Mouse (Mus musculus): ENCODE measurements around the gene Cks1b. TPM values are rescaled to one million over a fixed set of nuclear protein-coding genes. Genes with fewer than 3 reads are reported as not detected.
A peak's percentile ranks its signal among the peaks of the same experiment; 100 is the strongest.

The Cks1b gene
- polyA plus RNA-seq, 1 experiment from 2014 or later: 352 TPM

DNA sequence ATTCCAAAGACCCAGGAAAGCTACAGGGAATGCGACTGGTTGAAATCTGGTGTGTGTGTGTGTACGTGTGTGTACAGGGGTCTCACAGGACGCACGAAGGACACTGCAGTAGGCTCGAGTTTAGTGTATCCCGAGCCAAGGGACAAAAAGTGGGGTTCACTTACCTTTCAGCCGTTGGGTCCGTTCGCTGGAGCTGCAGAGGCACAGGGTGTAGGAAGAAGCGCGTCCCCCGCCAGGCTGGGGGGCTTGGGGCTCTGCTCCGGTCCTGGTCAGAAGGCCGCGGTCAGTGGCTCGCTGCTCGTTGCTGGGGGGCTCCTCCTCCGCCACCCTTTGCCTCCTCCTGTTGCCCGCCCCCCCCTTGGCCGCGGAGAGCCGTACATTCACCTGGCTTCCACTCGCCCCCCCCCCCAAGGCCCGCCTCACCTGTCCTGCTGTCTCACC lies 25.3 kb downstream of the Cks1b start:
- ATAC-seq: no peak
- H3K27me3 ChIP-seq: peaks cover 27% of the 10 kb centered on the region
- peak overlapping the region; percentile 66 for H3K9ac ChIP-seq

DNA sequence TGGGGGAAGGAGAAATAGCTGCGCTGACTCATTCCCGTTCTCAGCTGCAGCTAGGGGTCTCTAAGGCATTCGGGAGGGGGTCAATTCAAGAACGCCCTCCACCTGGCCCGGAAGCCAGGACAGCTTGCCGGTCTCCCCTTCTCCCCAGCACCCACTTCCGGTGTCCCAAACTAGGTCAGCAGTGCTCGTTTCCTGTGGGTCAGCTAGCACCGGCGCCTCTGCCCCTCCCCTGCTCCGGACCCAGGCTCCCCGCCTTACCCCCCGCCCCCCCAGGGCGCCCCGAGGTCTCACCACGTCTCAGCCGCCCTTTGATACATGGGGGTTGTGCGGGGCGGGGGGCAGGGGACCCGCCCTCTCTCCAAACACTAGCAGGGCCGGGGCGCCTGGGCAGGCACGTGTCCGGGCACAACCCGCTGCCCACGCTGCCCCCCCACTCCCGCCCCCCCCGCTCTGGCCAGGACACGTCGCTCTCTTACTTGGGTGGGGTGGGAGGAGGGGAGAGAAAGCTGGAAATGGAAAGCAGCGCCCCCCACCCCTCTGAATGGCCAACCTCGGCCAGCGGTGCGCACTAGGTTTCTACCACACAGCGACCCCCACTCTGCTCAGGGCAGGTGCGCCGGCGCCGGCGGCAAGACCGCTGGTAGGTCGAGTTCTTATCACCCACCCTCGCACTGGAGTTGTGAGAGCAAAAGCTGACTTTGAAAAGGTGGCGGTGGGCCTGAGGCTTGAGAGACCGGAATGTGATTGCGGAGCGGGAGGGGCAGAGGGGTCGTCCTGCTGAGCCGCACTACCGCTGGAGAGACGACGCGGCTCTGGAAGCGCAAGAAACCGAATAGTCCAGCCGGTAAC lies 26.3 kb downstream of the Cks1b start:
- Histone ChIP-seq H3K9me3 (replicated peaks) (no peaks in the 10 kb centered on the region), H3K27ac (no peak overlapping the region), H3K4me1 (peaks cover 71% of the 10 kb centered on the region), H3K36me3 (ENCODE audit: poor library complexity, severe bottlenecking) (no peaks in the 10 kb centered on the region), H3K4me2 (peak overlapping the region; percentile 96), H3K27me3 (peaks cover 27% of the 10 kb centered on the region), H3K9ac (peak overlapping the region; percentile 66), H3K4me3 (peak overlapping the region; percentile 48)
- under 1% methylated on average over 47 of the region's 56 CpGs for WGBS
- ATAC-seq: no peak

More for the DNA sequence above, 25.3 kb downstream of the Cks1b start:
- Histone ChIP-seq H3K4me1 (peaks cover 70% of the 10 kb centered on the region), H3K4me3 (peak overlapping the region; percentile 48), H3K36me3 (ENCODE audit: poor library complexity, severe bottlenecking) (no peaks in the 10 kb centered on the region), H3K27ac (no peak overlapping the region), H3K9me3 (replicated peaks) (no peaks in the 10 kb centered on the region), H3K4me2 (peak overlapping the region; percentile 96)
- WGBS: under 1% methylated on average over 16 of the region's 24 CpGs

DNA sequence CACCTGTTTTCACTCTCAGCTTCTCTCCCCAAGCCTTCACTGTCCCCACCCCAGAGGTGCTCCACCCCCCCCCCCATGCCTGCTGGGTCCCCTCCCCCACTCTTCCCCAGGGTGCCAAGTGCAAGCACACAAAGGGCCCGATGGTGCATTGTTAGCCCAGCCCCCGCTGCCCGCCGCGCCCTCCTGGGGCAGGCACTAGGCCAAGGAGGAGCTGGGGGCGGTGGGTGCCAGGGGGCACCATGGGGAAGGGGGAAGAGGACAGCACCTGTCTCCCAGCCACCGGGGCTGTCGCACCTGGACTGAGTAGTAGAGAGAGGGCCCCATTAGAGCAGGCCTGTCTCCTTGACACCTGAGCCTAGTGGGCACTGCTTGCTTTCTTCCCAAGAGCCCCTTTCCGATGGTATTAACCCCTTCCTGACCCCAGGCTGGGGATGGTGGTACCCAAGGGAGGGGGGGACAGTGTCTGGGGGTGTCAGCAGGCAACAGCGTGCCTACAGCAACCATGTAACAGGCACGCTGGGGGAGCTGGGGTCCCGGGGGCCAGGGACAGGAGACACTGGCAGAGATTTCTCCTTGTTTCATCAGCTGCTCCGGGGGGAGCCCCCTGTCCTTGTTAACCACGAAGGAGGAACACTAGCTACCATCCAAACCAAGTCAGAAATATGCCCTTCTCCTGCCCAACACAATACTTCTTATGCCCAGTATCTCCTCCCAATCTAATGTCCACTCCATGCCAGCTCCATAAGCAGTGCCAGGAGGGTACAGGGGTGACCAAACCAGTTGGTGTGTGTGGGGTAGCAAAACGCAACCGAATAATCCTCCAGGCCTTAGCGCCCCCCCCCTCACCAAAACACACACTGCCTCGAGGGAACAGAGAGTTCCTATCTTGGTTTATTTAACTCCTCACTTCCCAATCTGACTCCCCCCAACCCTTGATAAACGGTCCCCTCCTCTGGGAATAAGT lies 27.2 kb downstream of the Cks1b start:
- no peaks in the 10 kb centered on the region for H3K9me3 ChIP-seq (replicated peaks)
- H3K36me3 ChIP-seq (ENCODE audit: poor library complexity, severe bottlenecking): no peaks in the 10 kb centered on the region
- peaks cover 63% of the 10 kb centered on the region for H3K4me1 ChIP-seq
- H3K4me3 ChIP-seq: peak overlapping the region; percentile 48
- 9% methylated on average over 19 of the region's 19 CpGs for WGBS
- ATAC-seq: no peak
- no peak overlapping the region for H3K27ac ChIP-seq
- H3K27me3 ChIP-seq: peaks cover 24% of the 10 kb centered on the region
- H3K4me2 ChIP-seq: peak overlapping the region; percentile 96
- H3K9ac ChIP-seq: peak overlapping the region; percentile 66

DNA sequence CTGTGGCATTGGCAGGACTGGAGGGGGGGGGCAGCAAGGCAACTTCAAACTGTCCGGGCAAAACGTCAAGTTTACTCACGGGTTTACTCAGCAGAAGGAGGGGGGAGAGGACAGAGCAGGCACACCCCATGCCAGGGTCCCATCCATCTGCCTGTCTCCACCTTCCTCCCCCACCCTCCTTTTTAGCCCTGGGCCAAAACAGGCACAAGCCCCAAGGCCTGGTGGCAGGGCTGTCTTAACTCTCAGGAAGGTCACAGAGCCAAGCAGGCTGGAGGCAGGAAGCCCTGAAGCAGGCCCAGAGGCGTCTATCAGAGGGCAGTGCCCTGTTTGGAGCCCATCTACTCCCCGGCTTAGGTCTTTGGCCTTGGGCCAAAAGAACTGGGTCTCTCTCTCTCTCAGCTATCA lies 28.1 kb downstream of the Cks1b start:
- no peak for ATAC-seq
- Histone ChIP-seq H3K27ac (no peak overlapping the region), H3K36me3 (ENCODE audit: poor library complexity, severe bottlenecking) (no peaks in the 10 kb centered on the region), H3K9ac (no peak overlapping the region), H3K4me1 (peaks cover 54% of the 10 kb centered on the region), H3K9me3 (replicated peaks) (no peaks in the 10 kb centered on the region), H3K4me3 (no peak overlapping the region), H3K4me2 (no peak overlapping the region), H3K27me3 (peaks cover 21% of the 10 kb centered on the region)
- 48% methylated on average over 5 of the region's 5 CpGs for WGBS

DNA sequence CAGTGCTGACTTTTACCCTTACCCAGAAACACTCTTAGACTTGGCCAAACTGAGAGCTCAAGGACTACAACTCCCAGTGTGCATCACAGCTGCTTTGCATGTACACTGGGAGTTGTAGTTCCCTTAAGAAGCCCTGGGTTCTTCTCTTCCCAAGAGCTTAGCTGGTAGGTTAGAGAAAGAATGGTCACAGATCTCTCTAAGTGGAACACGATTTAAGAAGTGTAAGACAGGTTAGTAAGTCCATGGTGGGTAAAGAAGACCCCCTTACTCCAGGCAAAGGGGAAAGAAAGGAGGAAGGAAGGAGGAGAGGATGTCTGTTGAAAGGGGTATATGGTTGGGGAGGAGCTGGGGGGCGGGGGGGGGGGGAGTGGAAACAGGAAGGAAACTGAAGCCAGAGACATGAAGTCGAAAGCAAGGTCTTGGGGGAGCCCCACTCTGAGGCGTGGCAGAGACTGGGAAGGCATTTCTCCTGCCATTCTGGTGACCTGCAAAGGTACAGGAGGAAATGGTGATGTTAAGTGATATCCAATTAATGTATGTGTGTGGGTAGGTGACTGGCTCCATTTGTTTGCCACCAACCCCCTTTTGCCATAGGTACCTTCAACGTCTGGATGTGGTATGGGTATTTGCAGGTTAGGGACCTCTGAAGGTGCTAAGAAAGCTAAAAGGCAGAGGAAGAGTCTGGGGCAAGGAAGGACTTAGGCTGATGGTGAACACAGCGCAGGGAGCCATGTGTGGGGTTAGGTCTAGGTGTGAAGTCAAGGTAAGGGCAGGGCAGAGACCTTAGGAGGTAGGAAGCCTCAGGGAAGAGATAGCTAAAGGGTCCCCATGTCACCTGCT lies 29.1 kb downstream of the Cks1b start:
- Histone ChIP-seq H3K4me2 (no peak overlapping the region), H3K4me3 (no peak overlapping the region), H3K9ac (no peak overlapping the region), H3K36me3 (ENCODE audit: poor library complexity, severe bottlenecking) (no peaks in the 10 kb centered on the region), H3K9me3 (replicated peaks) (no peaks in the 10 kb centered on the region), H3K27me3 (peaks cover 18% of the 10 kb centered on the region), H3K4me1 (peaks cover 49% of the 10 kb centered on the region), H3K27ac (no peak overlapping the region)
- 71% methylated on average over 6 of the region's 6 CpGs for WGBS
- peak; percentile 7; the same call in 1 of the 2 replicates for ATAC-seq

DNA sequence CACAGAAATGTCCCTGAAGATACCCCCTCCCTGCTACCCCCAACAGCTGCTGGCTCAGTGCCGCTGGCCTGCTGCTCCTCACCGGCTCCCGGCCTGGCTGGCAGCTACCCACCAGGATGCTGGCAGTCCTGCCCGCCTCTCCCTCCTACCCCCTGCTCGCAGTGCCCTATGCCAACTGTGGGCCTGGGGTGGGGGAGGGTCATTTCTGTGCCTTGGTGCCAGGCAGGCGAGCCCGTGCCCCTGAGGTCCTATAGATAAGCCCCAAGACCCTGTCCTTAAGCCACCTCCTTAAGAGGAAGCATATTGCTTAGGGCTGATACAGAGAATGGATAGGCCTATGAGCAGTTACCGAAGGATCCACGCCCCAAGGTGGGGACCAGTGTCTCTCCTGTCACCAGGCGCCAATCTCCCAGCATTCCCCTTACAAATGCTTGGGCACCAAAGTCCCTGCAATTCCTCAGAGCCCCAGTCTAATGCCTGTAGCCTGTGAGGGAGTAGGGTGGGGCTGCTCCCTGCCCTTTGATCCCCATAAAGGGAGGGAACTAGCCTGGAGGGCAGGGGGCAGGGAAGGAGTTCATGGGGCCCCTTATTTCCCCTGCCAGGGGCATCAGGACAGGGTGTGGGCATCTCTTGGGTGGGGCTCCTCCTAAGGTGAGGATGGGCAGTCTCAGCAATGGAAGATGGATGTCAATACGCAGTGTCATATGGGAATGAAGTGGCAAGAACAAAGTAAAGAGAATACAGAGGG lies 29.9 kb downstream of the Cks1b start:
- 78% methylated on average over 11 of the region's 11 CpGs for WGBS
- Histone ChIP-seq H3K27ac (no peak overlapping the region), H3K36me3 (ENCODE audit: poor library complexity, severe bottlenecking) (no peaks in the 10 kb centered on the region), H3K4me1 (peaks cover 44% of the 10 kb centered on the region), H3K4me3 (no peak overlapping the region), H3K27me3 (peaks cover 18% of the 10 kb centered on the region), H3K9me3 (replicated peaks) (no peaks in the 10 kb centered on the region), H3K9ac (no peak overlapping the region), H3K4me2 (no peak overlapping the region)
- ATAC-seq: peak; percentile 12; the same call in 1 of the 2 replicates

DNA sequence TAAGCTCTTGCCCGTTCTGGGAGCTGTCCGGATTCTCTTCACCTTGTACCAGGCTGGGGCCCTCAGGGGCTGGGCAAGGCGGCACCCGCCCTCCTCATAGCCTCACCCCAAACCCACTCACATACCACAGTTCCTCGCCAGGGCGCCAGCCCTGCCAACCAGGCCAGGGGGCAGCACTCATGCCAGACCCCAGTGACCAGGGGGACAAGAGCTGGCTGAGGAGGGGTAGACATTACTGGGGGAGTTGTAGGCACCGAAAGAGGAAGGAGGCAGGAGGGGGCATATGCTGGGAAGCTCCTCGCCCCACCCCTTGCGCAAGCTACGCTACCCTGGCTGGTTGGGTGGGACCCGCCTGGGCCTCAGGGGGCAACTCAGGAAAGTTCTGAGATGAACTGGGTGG lies 30.6 kb downstream of the Cks1b start:
- no peak overlapping the region for H3K4me2 ChIP-seq
- H3K36me3 ChIP-seq (ENCODE audit: poor library complexity, severe bottlenecking): no peaks in the 10 kb centered on the region
- peaks cover 13% of the 10 kb centered on the region for H3K27me3 ChIP-seq
- peaks cover 39% of the 10 kb centered on the region for H3K4me1 ChIP-seq
- H3K9ac ChIP-seq: no peak overlapping the region
- no peak for ATAC-seq
- H3K27ac ChIP-seq: no peak overlapping the region
- H3K9me3 ChIP-seq (replicated peaks): no peaks in the 10 kb centered on the region
- H3K4me3 ChIP-seq: no peak overlapping the region
- WGBS: 72% methylated on average over 11 of the region's 11 CpGs

DNA sequence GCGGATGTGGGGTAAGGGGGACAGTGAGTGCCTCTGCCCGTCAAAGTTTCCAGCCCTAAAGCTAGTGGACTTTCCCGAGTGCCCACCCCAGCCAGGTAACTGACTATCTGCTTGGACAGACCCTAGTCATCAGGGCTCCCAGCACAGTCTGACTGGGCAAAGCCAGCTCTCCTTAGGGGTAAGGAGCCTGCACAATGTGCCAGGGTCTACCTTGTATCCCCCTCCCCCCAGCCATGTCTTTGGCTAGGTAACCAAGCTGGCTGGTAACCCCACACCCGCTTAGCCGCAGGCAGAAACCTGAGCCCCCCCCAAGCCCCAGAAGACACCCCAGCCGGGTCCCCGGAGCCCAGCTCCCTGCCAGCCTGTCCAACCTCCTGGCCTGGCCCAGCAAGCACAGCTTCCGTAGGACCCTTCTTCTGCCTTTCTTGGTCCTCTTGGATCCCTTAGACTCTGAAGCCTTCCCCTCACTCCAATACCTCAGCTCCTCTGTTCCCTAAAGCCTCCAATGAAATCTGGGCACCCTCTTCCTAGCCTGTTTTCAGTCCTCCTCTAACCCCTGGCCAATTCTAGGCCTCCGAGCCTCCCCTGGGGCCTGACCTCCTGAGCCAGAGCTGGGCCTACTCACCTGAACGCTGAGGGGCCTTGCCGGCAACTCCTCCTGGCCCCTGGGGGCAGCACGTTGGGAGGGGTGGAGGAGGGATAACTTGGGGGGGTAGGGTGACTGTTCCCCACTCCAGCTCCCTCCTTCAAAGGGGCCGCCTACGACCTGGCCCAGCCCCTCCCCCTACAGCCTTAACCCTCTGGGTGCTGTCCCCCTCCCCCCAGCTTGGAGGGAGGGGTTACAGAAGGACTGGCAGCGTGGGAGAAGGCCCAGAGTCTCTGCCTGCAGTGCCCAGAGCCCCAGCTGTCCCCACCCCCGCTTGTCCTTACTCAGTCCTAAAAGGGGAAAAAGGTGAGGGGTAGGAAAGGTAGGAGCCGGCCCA lies 31.5 kb downstream of the Cks1b start:
- WGBS: 56% methylated on average over 17 of the region's 17 CpGs
- Histone ChIP-seq H3K9ac (no peak overlapping the region), H3K4me2 (no peak overlapping the region), H3K9me3 (replicated peaks) (no peaks in the 10 kb centered on the region), H3K4me1 (peaks cover 30% of the 10 kb centered on the region), H3K4me3 (no peak overlapping the region), H3K27ac (no peak overlapping the region), H3K27me3 (peaks cover 4% of the 10 kb centered on the region), H3K36me3 (ENCODE audit: poor library complexity, severe bottlenecking) (no peaks in the 10 kb centered on the region)
- ATAC-seq: no peak

DNA sequence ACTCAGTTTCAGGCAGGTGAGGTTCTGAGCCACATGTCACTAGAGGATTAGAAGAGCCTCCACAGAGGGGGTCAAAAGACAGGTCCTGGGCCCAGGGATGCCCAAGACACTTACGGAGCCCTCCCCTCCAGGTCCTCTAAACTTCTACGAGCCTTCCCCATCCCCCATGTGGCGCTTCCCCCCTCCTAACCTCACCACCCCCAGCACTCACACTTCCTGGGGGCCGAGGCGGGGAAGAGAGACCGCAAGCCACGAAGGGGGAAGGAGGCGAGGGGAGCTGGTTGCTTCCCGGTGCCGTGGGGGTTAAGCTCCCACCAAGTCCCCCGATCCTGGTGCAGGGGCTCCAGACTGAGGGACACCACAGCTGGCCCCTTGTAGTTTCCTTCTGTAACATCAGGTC lies 32.7 kb downstream of the Cks1b start:
- Histone ChIP-seq H3K4me1 (peaks cover 17% of the 10 kb centered on the region), H3K9ac (no peak overlapping the region), H3K27ac (no peak overlapping the region), H3K27me3 (0 out of 2 replicates have a peak, but pooled peaks cover 4% of the 10 kb centered on the region), H3K4me3 (no peak overlapping the region), H3K9me3 (replicated peaks) (no peaks in the 10 kb centered on the region), H3K36me3 (ENCODE audit: poor library complexity, severe bottlenecking) (no peaks in the 10 kb centered on the region), H3K4me2 (no peak overlapping the region)
- no peak for ATAC-seq
- WGBS: 35% methylated on average over 11 of the region's 11 CpGs
